In genomic region chr15:79329979-79330363, GRCm38 (mm10) we compare ENCODE assay signal across 19 mouse cellular contexts. TPM values are rescaled to one million over a fixed set of nuclear protein-coding genes. Genes with fewer than 3 reads are reported as not detected.
DNase-seq lines count a peak whose midpoint lies in the region; ATAC-seq and TF ChIP-seq lines count a peak whose summit lies in the region.
"Had no signal": no experiment of that assay in that cellular context is flagged by ENCODE, and none has a peak within 500 bp of the region (broad histone marks: within the 10 kb centered on the region; RNA-seq: fewer than 3 reads in every experiment).

No protein-coding gene starts in this region.

- no peak for ATAC-seq in kidney, embryonic 14.5 days (ENCODE audit: low FRiP score, low TSS enrichment)
- no peak for ATAC-seq in midbrain, embryonic 14.5 days (ENCODE audit: low FRiP score, low TSS enrichment)
- ATAC-seq: forebrain, embryonic 15.5 days; intestine, embryonic 15.5 days had no signal

- H3K9ac ChIP-seq in kidney, embryonic 14.5 days (ENCODE audit: low read depth, low read length): no peak overlapping the region
- H3K9ac ChIP-seq in midbrain, embryonic 14.5 days (replicated peaks; ENCODE audit: low read length): no peak overlapping the region
- H3K9ac ChIP-seq: forebrain, embryonic 15.5 days; hindbrain, embryonic 14.5 days; intestine, embryonic 15.5 days had no signal

- 91% methylated on average over 6 of the region's 6 CpGs for WGBS in kidney, embryonic 14.5 days
- WGBS in midbrain, embryonic 14.5 days: 85% methylated on average over 6 of the region's 6 CpGs

- no peak for TF ChIP-seq CTCF in testis, adult 2 months (IDR thresholded peaks at IDR 0.05; ENCODE audit: control insufficient read depth, insufficient read depth, insufficient replicate concordance, low read depth, low read length)

- no peaks in the 10 kb centered on the region for H3K27me3 ChIP-seq in kidney, embryonic 14.5 days (ENCODE audit: control insufficient read depth, insufficient read depth, low read length)
- no peaks in the 10 kb centered on the region for H3K27me3 ChIP-seq in testis, adult 2 months (ENCODE audit: control insufficient read depth, insufficient read depth, low read length)
- no peaks in the 10 kb centered on the region for H3K27me3 ChIP-seq in midbrain, embryonic 14.5 days (ENCODE audit: control insufficient read depth, insufficient read depth, low read length)
- H3K27me3 ChIP-seq: forebrain, embryonic 15.5 days; intestine, embryonic 15.5 days had no signal

- peaks cover 18% of the 10 kb centered on the region for H3K4me1 ChIP-seq in kidney, embryonic 14.5 days (ENCODE audit: control insufficient read depth, insufficient read depth, low read length)
- peaks cover 16% of the 10 kb centered on the region for H3K4me1 ChIP-seq in testis, adult 2 months (ENCODE audit: control insufficient read depth, insufficient read depth, low read length)
- H3K4me1 ChIP-seq in midbrain, embryonic 14.5 days (ENCODE audit: control insufficient read depth, insufficient read depth, low read length): peaks cover 23% of the 10 kb centered on the region

- H3K27ac ChIP-seq in kidney, embryonic 14.5 days (ENCODE audit: low read depth, low read length): 0 out of 2 replicates have a peak overlapping the region, but pooled peaks have one; percentile 47
- H3K27ac ChIP-seq in testis, adult 2 months (ENCODE audit: control insufficient read depth, insufficient read depth, low read depth, low read length): no peak overlapping the region
- no peak overlapping the region for H3K27ac ChIP-seq in midbrain, embryonic 14.5 days (replicated peaks; ENCODE audit: low read depth, low read length)
- H3K27ac ChIP-seq: forebrain, embryonic 15.5 days; hindbrain, embryonic 14.5 days; intestine, embryonic 15.5 days; left cerebral cortex, adult 2 months; macrophage; midbrain, embryonic 10.5 days had no signal

- no peaks in the 10 kb centered on the region for H3K36me3 ChIP-seq in kidney, embryonic 14.5 days (ENCODE audit: control insufficient read depth, insufficient read depth, low read length)
- H3K36me3 ChIP-seq in testis, adult 2 months (ENCODE audit: control insufficient read depth, insufficient read depth, low read length): no peaks in the 10 kb centered on the region
- no peaks in the 10 kb centered on the region for H3K36me3 ChIP-seq in midbrain, embryonic 14.5 days (ENCODE audit: control insufficient read depth, insufficient read depth, low read length)
- H3K36me3 ChIP-seq: forebrain, embryonic 15.5 days; intestine, embryonic 15.5 days; midbrain, embryonic 10.5 days had no signal

- TF ChIP-seq POLR2A in testis, adult 2 months (IDR thresholded peaks at IDR 0.05; ENCODE audit: control insufficient read depth, low read depth, low read length): no peak

- no peak overlapping the region for H3K4me3 ChIP-seq in kidney, embryonic 14.5 days (ENCODE audit: low read length)
- H3K4me3 ChIP-seq in testis, adult 2 months (ENCODE audit: control insufficient read depth, low read depth, low read length): peak overlapping the region; percentile 23; the same call in 1 of the 2 replicates
- H3K4me3 ChIP-seq in midbrain, embryonic 14.5 days (replicated peaks; ENCODE audit: low read depth, low read length): no peak overlapping the region
- H3K4me3 ChIP-seq: forebrain, embryonic 15.5 days; intestine, embryonic 15.5 days; left cerebral cortex, adult 2 months; midbrain, embryonic 10.5 days had no signal

- no peaks in the 10 kb centered on the region for H3K9me3 ChIP-seq in kidney, embryonic 14.5 days (ENCODE audit: control insufficient read depth, low read length)
- no peaks in the 10 kb centered on the region for H3K9me3 ChIP-seq in midbrain, embryonic 14.5 days (ENCODE audit: control insufficient read depth, low read length)
- H3K9me3 ChIP-seq: forebrain, embryonic 15.5 days; intestine, embryonic 15.5 days; midbrain, embryonic 10.5 days had no signal

- DNase-seq in kidney, adult 8-10 months: no peak
- no peak for DNase-seq in testis, postnatal 10 days (ENCODE audit: low spot score)
- peak; percentile 78 for DNase-seq in R1 (ENCODE audit: low read depth, low spot score)
- DNase-seq in layer of hippocampus, postnatal 36 days: no peak
- no peak for DNase-seq in midbrain, embryonic 14.5 days
- DNase-seq: adrenal gland, adult 8-10 months; heart, postnatal 14 days; kidney, postnatal 10 days; left cerebral cortex, postnatal 4 days; liver had no signal

- no peak overlapping the region for H3K4me2 ChIP-seq in kidney, embryonic 14.5 days (replicated peaks; ENCODE audit: low read depth, low read length)
- no peak overlapping the region for H3K4me2 ChIP-seq in midbrain, embryonic 14.5 days (ENCODE audit: low read length)
- H3K4me2 ChIP-seq: forebrain, embryonic 15.5 days; heart, embryonic 11.5 days; hindbrain, embryonic 14.5 days; intestine, embryonic 15.5 days had no signal

RNA-seq across cellular contexts. Expression of gene Pla2g6, which starts 1.8 kb away (rescaled TPM):
- polyA plus RNA-seq in kidney, embryonic 14.5 days (2014; fragmentation: Nextera tagmentation; extraction: Ambion mirVana): 10.9 and 17.0 TPM in 2 replicates
- polyA plus RNA-seq in testis, adult 2 months (2012; rRNA removed): 303 and 357 TPM in 2 replicates
- total RNA-seq in layer of hippocampus, postnatal 36 days (2021): 10 to 100 TPM; 22.3 to 23.1 TPM
- 26.0 and 28.2 TPM in 2 replicates for polyA plus RNA-seq in midbrain, embryonic 14.5 days (2014; fragmentation: Nextera tagmentation; extraction: Ambion mirVana)

RNA-seq across cellular contexts. Expression of gene Maff, which starts 16.4 kb away (rescaled TPM):
- polyA plus RNA-seq in kidney, embryonic 14.5 days (2014; fragmentation: Nextera tagmentation; extraction: Ambion mirVana): 3.4 and 3.6 TPM in 2 replicates
- 0.77 and 1.1 TPM in 2 replicates for polyA plus RNA-seq in testis, adult 2 months (2012; rRNA removed)
- total RNA-seq in layer of hippocampus, postnatal 36 days (2021): 1 to 10 TPM; 1.4 to 2.3 TPM
- polyA plus RNA-seq in midbrain, embryonic 14.5 days (2014; fragmentation: Nextera tagmentation; extraction: Ambion mirVana): 1.0 and 1.2 TPM in 2 replicates

RNA-seq across cellular contexts. Expression of gene Baiap2l2, which starts 44.6 kb away (rescaled TPM):
- polyA plus RNA-seq in kidney, embryonic 14.5 days (2014; fragmentation: Nextera tagmentation; extraction: Ambion mirVana): 6.1 and 10.3 TPM in 2 replicates
- polyA plus RNA-seq in testis, adult 2 months (2012; rRNA removed): 0.67 and 0.94 TPM in 2 replicates
- 1 to 10 TPM; 1.8 to 2.6 TPM for total RNA-seq in layer of hippocampus, postnatal 36 days (2021)
- 1.9 and 2.0 TPM in 2 replicates for polyA plus RNA-seq in midbrain, embryonic 14.5 days (2014; fragmentation: Nextera tagmentation; extraction: Ambion mirVana)
- polyA plus RNA-seq: macrophage had no signal

Comparison
In these comparisons a context has a peak if more than half of its experiments do, and no peak if none do; other contexts are left out.
1. RNA of gene Pla2g6, which starts 1.8 kb away (polyA plus RNA-seq): 303 to 357 TPM in testis, adult 2 months; 26.0 to 28.2 TPM in midbrain, embryonic 14.5 days and 10.9 to 17.0 TPM in kidney, embryonic 14.5 days; every median in the first group is over 10 times any median in the second.